Mouse (Mus musculus): ENCODE results near the gene Cpn1. TPM values are rescaled to one million over a fixed set of nuclear protein-coding genes. Genes with fewer than 3 reads are reported as not detected.
"Not testable (repeated sequence)": the region's sequence is repeated elsewhere in the genome, so short reads cannot be mapped to it uniquely, and the experiment has no call there.

Cpn1 gene
- polyA plus RNA-seq, 1 experiment from 2014 or later = 53.5 TPM

- no peaks in the 10 kb centered on the region for H3K36me3 ChIP-seq
- H3K27ac ChIP-seq = no peak overlapping the region
- H3K9me3 ChIP-seq (replicated peaks) = no peaks in the 10 kb centered on the region
- no peak for ATAC-seq (replicated peaks; ENCODE audit: low FRiP score)
- H3K4me3 ChIP-seq (replicated peaks) = no peak overlapping the region
- no peak overlapping the region for H3K9ac ChIP-seq
- peaks cover 24% of the 10 kb centered on the region for H3K4me1 ChIP-seq
- 19% methylated on average over 4 of the region's 4 CpGs for WGBS
- H3K27me3 ChIP-seq = no peaks in the 10 kb centered on the region
- H3K4me2 ChIP-seq = no peak overlapping the region
These were observed 29.0 kb downstream of the Cpn1 start for GRCm38 (mm10) chr19:43957402-43957801.

- Histone ChIP-seq H3K9ac (no peak overlapping the region), H3K4me3 (replicated peaks) (no peak overlapping the region), H3K27ac (no peak overlapping the region), H3K9me3 (replicated peaks) (no peaks in the 10 kb centered on the region), H3K4me1 (peaks cover 21% of the 10 kb centered on the region), H3K36me3 (no peaks in the 10 kb centered on the region), H3K4me2 (no peak overlapping the region), H3K27me3 (no peaks in the 10 kb centered on the region)
- ATAC-seq (replicated peaks; ENCODE audit: low FRiP score) = no peak
- WGBS = 62% methylated on average over 5 of the region's 5 CpGs
These were observed 31.1 kb downstream of the Cpn1 start for GRCm38 (mm10) chr19:43955266-43955665.

- 79% methylated on average over 4 of the region's 4 CpGs for WGBS
- H3K4me2 ChIP-seq = no peak overlapping the region
- no peak overlapping the region for H3K4me3 ChIP-seq (replicated peaks)
- H3K9me3 ChIP-seq (replicated peaks) = no peaks in the 10 kb centered on the region
- H3K27ac ChIP-seq = no peak overlapping the region
- no peak for ATAC-seq (replicated peaks; ENCODE audit: low FRiP score)
- peaks cover 21% of the 10 kb centered on the region for H3K4me1 ChIP-seq
- H3K9ac ChIP-seq = no peak overlapping the region
- no peaks in the 10 kb centered on the region for H3K27me3 ChIP-seq
- no peaks in the 10 kb centered on the region for H3K36me3 ChIP-seq
These were observed 31.5 kb downstream of the Cpn1 start for GRCm38 (mm10) chr19:43954864-43955263.

GRCm38 (mm10) chr19:43952936-43953335, 33.4 kb downstream of the Cpn1 start:
- H3K9ac ChIP-seq; H3K36me3 ChIP-seq; H3K27ac ChIP-seq; ATAC-seq (replicated peaks; ENCODE audit: low FRiP score); H3K4me3 ChIP-seq (replicated peaks); H3K9me3 ChIP-seq (replicated peaks); H3K4me2 ChIP-seq; H3K27me3 ChIP-seq: not testable (repeated sequence)
- peaks cover 27% of the 10 kb centered on the region for H3K4me1 ChIP-seq
- 91% methylated on average over 8 of the region's 8 CpGs for WGBS

- peak overlapping the region; percentile 39 for H3K4me2 ChIP-seq
- WGBS = 4% methylated on average over 12 of the region's 12 CpGs
- H3K9me3 ChIP-seq (replicated peaks) = no peaks in the 10 kb centered on the region
These were observed 37.1 kb downstream of the Cpn1 start for GRCm38 (mm10) chr19:43949111-43949810.

GRCm38 (mm10) chr19:43944566-43944965, 41.8 kb downstream of the Cpn1 start:
- ATAC-seq (replicated peaks; ENCODE audit: low FRiP score) = no peak
- no peak overlapping the region for H3K9ac ChIP-seq
- H3K4me1 ChIP-seq = peaks cover 10% of the 10 kb centered on the region
- H3K9me3 ChIP-seq (replicated peaks) = no peaks in the 10 kb centered on the region
- H3K27ac ChIP-seq = no peak overlapping the region
- H3K36me3 ChIP-seq = no peaks in the 10 kb centered on the region
- no peak overlapping the region for H3K4me2 ChIP-seq
- H3K27me3 ChIP-seq = no peaks in the 10 kb centered on the region
- no peak overlapping the region for H3K4me3 ChIP-seq (replicated peaks)
- 91% methylated on average over 8 of the region's 8 CpGs for WGBS

More at GRCm38 (mm10) chr19:43949111-43949810, 37.1 kb downstream of the Cpn1 start:
- no peaks in the 10 kb centered on the region for H3K27me3 ChIP-seq
- ATAC-seq (replicated peaks; ENCODE audit: low FRiP score) = peak; percentile 71
- no peak overlapping the region for H3K9ac ChIP-seq
- H3K4me3 ChIP-seq (replicated peaks) = 0 out of 2 replicates have a peak overlapping the region, but pooled peaks have one; percentile 7
- H3K27ac ChIP-seq = peak overlapping the region; percentile 54; the same call in 1 of the 2 replicates
- H3K36me3 ChIP-seq = no peaks in the 10 kb centered on the region
- H3K4me1 ChIP-seq = peaks cover 17% of the 10 kb centered on the region

- no peaks in the 10 kb centered on the region for H3K9me3 ChIP-seq (replicated peaks)
- peaks cover 18% of the 10 kb centered on the region for H3K4me1 ChIP-seq
- H3K27me3 ChIP-seq = no peaks in the 10 kb centered on the region
- 62% methylated on average over 16 of the region's 16 CpGs for whole genome bisulfite sequencing
- no peak overlapping the region for H3K4me3 ChIP-seq (replicated peaks)
- H3K9ac ChIP-seq = no peak overlapping the region
- no peak overlapping the region for H3K4me2 ChIP-seq
- no peaks in the 10 kb centered on the region for H3K36me3 ChIP-seq
- ATAC-seq (replicated peaks; ENCODE audit: low FRiP score) = no peak
- H3K27ac ChIP-seq = no peak overlapping the region
These were observed 43.3 kb downstream of the Cpn1 start for GRCm38 (mm10) chr19:43943076-43943475.

GRCm38 (mm10) chr19:43939769-43940689, 46.3 kb downstream of the Cpn1 start, which contains the start of gene Dnmbp:
Dnmbp (minus strand) TSS chr19:43940191.
- H3K4me1 ChIP-seq = peaks cover 26% of the 10 kb centered on the region
- no peaks in the 10 kb centered on the region for H3K36me3 ChIP-seq
- ATAC-seq (replicated peaks; ENCODE audit: low FRiP score) = peak; percentile 92
- H3K4me2 ChIP-seq = peak within 1 kb of the TSS; percentile 78
- peak within 1 kb of the TSS; percentile 84 for H3K9ac ChIP-seq
- no peaks in the 10 kb centered on the region for H3K9me3 ChIP-seq (replicated peaks)
- no peaks in the 10 kb centered on the region for H3K27me3 ChIP-seq
- peak within 1 kb of the TSS; percentile 82 for H3K27ac ChIP-seq
- WGBS = 4% methylated on average over 57 of the region's 94 CpGs
- H3K4me3 ChIP-seq (replicated peaks) = peak within 1 kb of the TSS; percentile 84

GRCm38 (mm10) chr19:43939171-43939768, 47.1 kb downstream of the Cpn1 start:
- 14% methylated on average over 16 of the region's 16 CpGs for WGBS
- no peaks in the 10 kb centered on the region for H3K36me3 ChIP-seq
- H3K27me3 ChIP-seq = no peaks in the 10 kb centered on the region
- H3K27ac ChIP-seq = 0 out of 2 replicates have a peak overlapping the region, but pooled peaks have one; percentile 82
- peak; percentile 27; the same call in 1 of the 2 replicates for ATAC-seq (replicated peaks; ENCODE audit: low FRiP score)
- H3K4me2 ChIP-seq = peak overlapping the region; percentile 78
- H3K4me1 ChIP-seq = peaks cover 26% of the 10 kb centered on the region
- no peaks in the 10 kb centered on the region for H3K9me3 ChIP-seq (replicated peaks)
- H3K9ac ChIP-seq = peak overlapping the region; percentile 84
- H3K4me3 ChIP-seq (replicated peaks) = peak overlapping the region; percentile 84

GRCm38 (mm10) chr19:43938355-43938754, 48.0 kb downstream of the Cpn1 start:
- no peaks in the 10 kb centered on the region for H3K27me3 ChIP-seq
- WGBS = 26% methylated on average over 11 of the region's 11 CpGs
- 0 out of 2 replicates have a peak overlapping the region, but pooled peaks have one; percentile 9 for H3K27ac ChIP-seq
- no peaks in the 10 kb centered on the region for H3K36me3 ChIP-seq
- peak overlapping the region; percentile 78 for H3K4me2 ChIP-seq
- ATAC-seq (replicated peaks; ENCODE audit: low FRiP score) = no peak
- no peak overlapping the region for H3K9ac ChIP-seq
- H3K4me3 ChIP-seq (replicated peaks) = peak overlapping the region; percentile 84
- peaks cover 26% of the 10 kb centered on the region for H3K4me1 ChIP-seq
- no peaks in the 10 kb centered on the region for H3K9me3 ChIP-seq (replicated peaks)

GRCm38 (mm10) chr19:43930926-43931325, 55.4 kb downstream of the Cpn1 start:
- Histone ChIP-seq H3K4me3 (replicated peaks) (no peak overlapping the region), H3K4me1 (peaks cover 23% of the 10 kb centered on the region), H3K27ac (no peak overlapping the region), H3K27me3 (no peaks in the 10 kb centered on the region), H3K4me2 (no peak overlapping the region), H3K36me3 (no peaks in the 10 kb centered on the region), H3K9ac (no peak overlapping the region), H3K9me3 (replicated peaks) (no peaks in the 10 kb centered on the region)
- no peak for ATAC-seq (replicated peaks; ENCODE audit: low FRiP score)
- WGBS = 89% methylated on average over 6 of the region's 6 CpGs

All from kidney, embryonic 15.5 days (tissue).